Mouse (Mus musculus) heart, postnatal 0 days (tissue): ENCODE data around the gene Acot9. TPM values are rescaled to one million over a fixed set of nuclear protein-coding genes. Genes with fewer than 3 reads are reported as not detected.
A peak's percentile ranks its signal among the peaks of the same experiment; 100 is the strongest.

Experiments
- ATAC-seq: fragments of 200-750 bp; cut with Nextera tagmentation; 2 replicates; pipeline ENCODE4 v1.8.0; 2017; ENCODE audit warnings: low read depth, moderate number of reproducible peaks, moderate library complexity; ENCODE audit not compliant: insufficient read depth
- DNase-seq: peaks from one replicate; pipeline ENCODE4 v3.0.0-alpha.2; 2016; ENCODE audit warnings: low spot score
- H3K27ac ChIP-seq: fragments of 300-500 bp; sonication (generic); 2 replicates; pipeline ENCODE4 v1.5.1; 2014; ENCODE audit warnings: low read depth, mild to moderate bottlenecking
- H3K27me3 ChIP-seq: fragments of 300-500 bp; sonication (generic); 2 replicates; pipeline ENCODE4 v1.6.1; 2014; ENCODE audit warnings: low read length, mixed read lengths; ENCODE audit not compliant: control insufficient read depth, insufficient read depth
- H3K36me3 ChIP-seq: fragments of 300-500 bp; sonication (generic); replicated peaks from 2 replicates; pipeline ENCODE4 v1.6.1; 2014; ENCODE audit warnings: low read length, mixed read lengths; ENCODE audit not compliant: control insufficient read depth, insufficient read depth
- H3K4me1 ChIP-seq: fragments of 300-500 bp; sonication (generic); 2 replicates; pipeline ENCODE4 v1.6.1; 2014; ENCODE audit warnings: antibody characterized with exemption; ENCODE audit not compliant: control insufficient read depth, insufficient read depth
- H3K4me2 ChIP-seq: fragments of 300-500 bp; sonication (generic); 2 replicates; pipeline ENCODE4 v1.6.1; 2014; ENCODE audit warnings: low read depth, mild to moderate bottlenecking, low read length, moderate library complexity
- H3K4me3 ChIP-seq: fragments of 300-500 bp; sonication (generic); 2 replicates; pipeline ENCODE4 v1.5.1; 2014; ENCODE audit warnings: low read depth, low read length
- H3K9ac ChIP-seq: fragments of 300-500 bp; sonication (generic); replicated peaks from 2 replicates; pipeline ENCODE4 v1.6.1; 2014; ENCODE audit warnings: low read depth, low read length, mixed read lengths
- H3K9me3 ChIP-seq: fragments of 300-500 bp; sonication (generic); replicated peaks from 2 replicates; pipeline ENCODE4 v1.6.1; 2016; ENCODE audit warnings: low read length; ENCODE audit not compliant: control insufficient read depth
- CTCF ChIP-seq: IDR thresholded peaks from 2 replicates; pipeline ENCODE4 v1.5.1; 2016; ENCODE audit warnings: antibody characterized with exemption, control low read depth, low read depth
- EP300 ChIP-seq: IDR thresholded peaks from 2 replicates; pipeline ENCODE4 v1.6.1; 2016; ENCODE audit warnings: antibody characterized with exemption, low read depth
- WGBS: fragments of 180-500 bp; shearing (Covaris S2); extraction: QIAGEN DNeasy Blood & Tissue Kit; methylation state at CpG from one replicate; pipeline ENCODE4 v1.1.7; 2014; 5-methylcytosine and 5-hydroxymethylcytosine counted together
- polyA plus RNA-seq: library from polyadenylated mRNA; unstranded; fragments of >200 nt; fragmentation: Nextera tagmentation; extraction: Ambion mirVana; gene quantifications from 2 replicates; pipeline ENCODE4 v1.2.1, GENCODE M21; 2015
- total RNA-seq: library from RNA; depleted of rRNA; stranded (reverse); fragments of >200 nt; gene quantifications from 2 replicates; pipeline ENCODE4 v1.2.3, GENCODE M21; 2014; ENCODE audit warnings: low replicate concordance; rRNA removed

Gene Acot9
- total and polyA plus RNA-seq, 2 experiments from 2014 or later, result 36.3 to 44.2 TPM

DNA sequence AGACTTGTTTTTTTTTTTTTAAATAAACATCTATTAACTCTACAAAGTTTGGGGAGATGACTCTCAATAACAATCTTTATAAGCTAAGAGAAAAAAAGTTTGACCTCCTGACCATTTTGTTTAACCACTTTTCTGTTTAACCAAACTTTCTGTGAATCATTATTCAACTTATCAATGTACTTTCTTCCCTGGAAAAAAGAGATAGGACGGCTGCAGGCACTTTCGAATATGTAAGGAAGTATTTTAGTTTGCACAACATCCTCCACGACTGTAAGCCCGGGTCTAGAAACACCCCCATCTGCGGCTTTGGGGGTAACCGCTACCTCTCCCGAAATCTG is 75.3 kb downstream of the Acot9 start:
- ATAC-seq (no peak), DNase-seq (no peak)
- Histone ChIP-seq H3K9ac (peak overlapping the region; percentile 71), H3K9me3 (no peaks in the 10 kb centered on the region), H3K4me3 (peak overlapping the region; percentile 74), H3K27me3 (no peaks in the 10 kb centered on the region), H3K27ac (peak overlapping the region; percentile 87), H3K4me2 (peak overlapping the region; percentile 72), H3K36me3 (no peaks in the 10 kb centered on the region), H3K4me1 (no peaks in the 10 kb centered on the region)
- WGBS, result 16% methylated on average over 7 of the region's 7 CpGs
- TF ChIP-seq EP300 (no peak), CTCF (no peak)

DNA sequence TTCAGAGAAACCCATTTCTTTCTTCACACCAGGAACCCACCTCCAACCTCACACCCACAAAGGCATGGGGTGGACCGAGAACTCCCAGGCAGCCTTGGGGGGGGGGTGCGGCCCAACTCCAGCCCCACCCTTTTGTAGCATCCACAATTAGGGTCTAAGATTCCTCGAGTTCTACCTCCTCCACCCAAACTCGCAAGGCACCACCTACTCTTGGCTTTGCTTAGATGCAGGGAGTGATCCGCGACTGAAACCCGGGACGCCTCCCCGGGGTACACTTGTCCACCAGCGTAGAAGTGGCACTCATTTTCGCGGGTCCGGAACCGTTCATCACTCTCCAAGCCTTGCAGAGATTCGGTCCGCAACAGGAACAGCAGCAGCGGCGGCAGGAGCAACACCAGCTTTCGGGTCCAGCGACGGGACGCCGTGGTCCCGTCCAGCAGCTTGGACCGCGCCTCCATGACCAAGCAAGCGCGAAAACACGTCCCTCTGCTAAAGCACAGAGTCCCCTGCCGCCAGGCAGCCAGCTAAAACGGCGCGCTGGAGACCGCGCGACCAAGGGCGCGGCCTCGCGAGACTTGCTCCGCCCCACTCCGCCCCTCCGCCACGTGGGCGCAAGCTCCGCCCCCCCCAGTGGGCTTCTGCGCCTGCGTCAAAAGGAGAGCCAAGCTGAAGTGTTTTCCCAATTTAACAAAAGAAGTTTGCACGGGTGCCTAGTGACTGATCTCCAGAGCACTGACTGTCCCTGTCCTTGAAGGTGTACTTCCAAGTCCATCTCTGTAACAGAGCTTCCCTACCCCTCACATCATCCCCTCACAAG is 75.9 kb downstream of the Acot9 start:
- Histone ChIP-seq H3K4me2 (peak overlapping the region; percentile 72), H3K4me1 (no peaks in the 10 kb centered on the region), H3K9ac (peak overlapping the region; percentile 71), H3K27ac (peak overlapping the region; percentile 87), H3K9me3 (no peaks in the 10 kb centered on the region), H3K27me3 (no peaks in the 10 kb centered on the region), H3K4me3 (peak overlapping the region; percentile 74), H3K36me3 (no peaks in the 10 kb centered on the region)
- 12% methylated on average over 48 of the region's 49 CpGs for WGBS
- ATAC-seq (peak; percentile 99), DNase-seq (peak; percentile 71)
- no peak for TF ChIP-seq CTCF
- TF ChIP-seq EP300, result no peak

DNA sequence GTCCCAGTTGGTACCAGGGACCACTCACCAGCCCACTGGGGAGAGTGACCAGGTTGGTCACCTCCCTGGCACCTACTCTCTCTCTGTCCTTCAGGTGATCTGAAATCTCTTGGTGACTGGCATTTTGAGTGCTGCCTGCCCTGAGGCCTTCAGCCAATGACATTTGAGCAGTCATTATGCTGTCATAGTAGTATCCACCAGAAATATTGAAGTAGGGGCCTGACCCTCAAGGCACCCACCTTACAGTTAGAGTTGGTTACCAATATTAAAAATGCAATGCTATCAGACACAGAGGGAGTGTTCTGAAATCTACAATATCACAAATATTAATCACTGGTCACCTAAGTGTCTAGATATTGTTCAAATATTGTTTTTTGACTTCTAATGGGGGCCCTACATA is 78.4 kb downstream of the Acot9 start, which contains the start of gene Prdx4:
Gene Prdx4, minus strand, starts transcription at position 101 of the 400 bp plus-strand sequence.
- Histone ChIP-seq H3K4me3 (no peak within 1 kb of the TSS), H3K27me3 (no peaks in the 10 kb centered on the region), H3K9ac (no peak within 1 kb of the TSS), H3K27ac (no peak within 1 kb of the TSS), H3K4me1 (no peaks in the 10 kb centered on the region), H3K36me3 (no peaks in the 10 kb centered on the region), H3K9me3 (no peaks in the 10 kb centered on the region), H3K4me2 (no peak within 1 kb of the TSS)
- no peak for ATAC-seq
- no peak for DNase-seq
- TF ChIP-seq CTCF (no peak), EP300 (no peak)

DNA sequence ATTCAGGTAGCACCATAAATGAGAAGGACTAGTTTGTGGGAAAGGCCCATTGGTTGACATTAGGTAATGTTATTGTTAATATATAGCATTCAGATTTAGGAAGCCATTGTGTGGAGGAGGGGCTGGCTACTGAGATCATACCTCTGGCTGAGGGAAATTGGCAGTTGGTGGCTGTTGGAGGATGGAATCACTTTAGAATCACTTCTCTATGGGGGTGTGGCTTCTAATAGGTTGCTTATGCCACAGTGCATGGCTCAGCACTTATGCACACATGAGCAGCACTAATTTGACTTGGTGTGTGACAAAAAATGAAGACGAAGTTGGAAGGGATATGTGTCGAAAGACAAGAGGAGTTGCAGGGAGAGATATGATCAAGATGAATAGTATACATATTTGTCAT is 84.0 kb downstream of the Acot9 start:
- H3K27ac ChIP-seq, result no peak overlapping the region
- H3K27me3 ChIP-seq, result no peaks in the 10 kb centered on the region
- H3K4me1 ChIP-seq, result no peaks in the 10 kb centered on the region
- DNase-seq (no peak), ATAC-seq (no peak)
- H3K4me3 ChIP-seq, result no peak overlapping the region
- H3K36me3 ChIP-seq, result no peaks in the 10 kb centered on the region
- TF ChIP-seq EP300 (no peak), CTCF (no peak)
- H3K9me3 ChIP-seq, result no peaks in the 10 kb centered on the region
- WGBS, result 79% methylated on average over 2 of the region's 2 CpGs
- no peak overlapping the region for H3K9ac ChIP-seq
- H3K4me2 ChIP-seq, result no peak overlapping the region

Other genes starting within 250 kb of the Acot9 start
- not detected in 2 replicates for gene Magea5, start 199.3 kb upstream of the Acot9 start, total RNA-seq
- gene Magea5, start 199.3 kb upstream of the Acot9 start, polyA plus RNA-seq, result not detected in 2 replicates
- gene Magea1, start 172.7 kb upstream of the Acot9 start, total RNA-seq, result not detected in 2 replicates
- not detected in 2 replicates for gene Magea1, start 172.7 kb upstream of the Acot9 start, polyA plus RNA-seq
- not detected in 2 replicates for gene Magea2, start 168.8 kb upstream of the Acot9 start, total RNA-seq
- not detected in 2 replicates for gene Magea2, start 168.8 kb upstream of the Acot9 start, polyA plus RNA-seq
- not detected in 2 replicates for gene Cldn34b2, start 134.0 kb upstream of the Acot9 start, total RNA-seq
- not detected in 2 replicates for gene Cldn34b2, start 134.0 kb upstream of the Acot9 start, polyA plus RNA-seq
- gene Sat1, start 46.0 kb upstream of the Acot9 start, total RNA-seq, result 28.4 and 57.5 TPM in 2 replicates
- gene Sat1, start 46.0 kb upstream of the Acot9 start, polyA plus RNA-seq, result 99.7 and 102 TPM in 2 replicates
- 169 and 178 TPM in 2 replicates for gene Prdx4, start 78.3 kb downstream of the Acot9 start, total RNA-seq
- 162 and 175 TPM in 2 replicates for gene Prdx4, start 78.3 kb downstream of the Acot9 start, polyA plus RNA-seq